Mouse (Mus musculus) embryonic fibroblast, embryonic 13.5 days (primary cell): ENCODE results near the gene Pdcd5. TPM values are rescaled to one million over a fixed set of nuclear protein-coding genes. Genes with fewer than 3 reads are reported as not detected.

Experiments used
- H3K27ac ChIP-seq: 2 replicates; pipeline ENCODE4 v1.5.1; 2012; ENCODE audit warnings: low read length, control low read depth, inconsistent platforms; ENCODE audit not compliant: insufficient read depth
- H3K4me1 ChIP-seq: 2 replicates; pipeline ENCODE4 v1.6.1; 2011; ENCODE audit warnings: low read length; ENCODE audit not compliant: control insufficient read depth, insufficient read depth
- H3K4me3 ChIP-seq: 2 replicates; pipeline ENCODE4 v1.5.1; 2011; ENCODE audit warnings: mild to moderate bottlenecking, control low read depth, low read length; ENCODE audit not compliant: insufficient read depth
- CTCF ChIP-seq: IDR thresholded peaks from 2 replicates; pipeline ENCODE4 v1.5.1; 2011; ENCODE audit warnings: mild to moderate bottlenecking, control low read depth, low read length, moderate library complexity, borderline replicate concordance; ENCODE audit not compliant: insufficient read depth
- POLR2A ChIP-seq: IDR thresholded peaks from 2 replicates; pipeline ENCODE4 v1.6.1; 2011; ENCODE audit warnings: low read depth, mild to moderate bottlenecking, control low read depth, low read length, moderate library complexity
- polyA plus RNA-seq: library from polyadenylated mRNA; stranded (reverse); fragments of >200 nt; gene quantifications from 2 replicates; pipeline ENCODE4 v1.2.4, GENCODE M21; 2011; ENCODE audit warnings: low read depth; ENCODE audit not compliant: missing spikeins, insufficient read length

Gene Pdcd5
- polyA plus RNA-seq, 1 experiment = 118 TPM

DNA sequence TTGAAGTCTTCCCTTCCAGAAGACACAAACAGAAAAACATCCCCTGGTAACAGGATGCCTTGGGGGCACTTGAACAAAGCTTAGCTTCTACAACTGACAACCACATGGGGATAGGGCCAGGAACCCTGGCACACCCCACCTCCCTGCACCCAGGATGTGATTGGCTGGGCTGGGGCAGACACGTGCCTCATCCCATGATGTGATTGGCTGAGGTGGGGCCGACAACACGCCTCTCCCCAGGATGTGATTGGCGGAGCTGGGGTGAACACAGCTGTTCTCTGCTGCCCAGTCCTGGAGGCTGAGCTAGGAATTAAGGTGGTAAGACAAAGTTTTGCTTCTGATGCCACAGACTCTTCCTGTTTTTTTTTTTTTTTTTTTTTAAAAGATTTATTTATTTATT, 31.7 kb upstream of the Pdcd5 start:
- no peak overlapping the region for H3K27ac ChIP-seq
- no peak overlapping the region for H3K4me3 ChIP-seq
- H3K4me1 ChIP-seq = no peaks in the 10 kb centered on the region
- no peak for TF ChIP-seq CTCF
- no peak for TF ChIP-seq POLR2A

DNA sequence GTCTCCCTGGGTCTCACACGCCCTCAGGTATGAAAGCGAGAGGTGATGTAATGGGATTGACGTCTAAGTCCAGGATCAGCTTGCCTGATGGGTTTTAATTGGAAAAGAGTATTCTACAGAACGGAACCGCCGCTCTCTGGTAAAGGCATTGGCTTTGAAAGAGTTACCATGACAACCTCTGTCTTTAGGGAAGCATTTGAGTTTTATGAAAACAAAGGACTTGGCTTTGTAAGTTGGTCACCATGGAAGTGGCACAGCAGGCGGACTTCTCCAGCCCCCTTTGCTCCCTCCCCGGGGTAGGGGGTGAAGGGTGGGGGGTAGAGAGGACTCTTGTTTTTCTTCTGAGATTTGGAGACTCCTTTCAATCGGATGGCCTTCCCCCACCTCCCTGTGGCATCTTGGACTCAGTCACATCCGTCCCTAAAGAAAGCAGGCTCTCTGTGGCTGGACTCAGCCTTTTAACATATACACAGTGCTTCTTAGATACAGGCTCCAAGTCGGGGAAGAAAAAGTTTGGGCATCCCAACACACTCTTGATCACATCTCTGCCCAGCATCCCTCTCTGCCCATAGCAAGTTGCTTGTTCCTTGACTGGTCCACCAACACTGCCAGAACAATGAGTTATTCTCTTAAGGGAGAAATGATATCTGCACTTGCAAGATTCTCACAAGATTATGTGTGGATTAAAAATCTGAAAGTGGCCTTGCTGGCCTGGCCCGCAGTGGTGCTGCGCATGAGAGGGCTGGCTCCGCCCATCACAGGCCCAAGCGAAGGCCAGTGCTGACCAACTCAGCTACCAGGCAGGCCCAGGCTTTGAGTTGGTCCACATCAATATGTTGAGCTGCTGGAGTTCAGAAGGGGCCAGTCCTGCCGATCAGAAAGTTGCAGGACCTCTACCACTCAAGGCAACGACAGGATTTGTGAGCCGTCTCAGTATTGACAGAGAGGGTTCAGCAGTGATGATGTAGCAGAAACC, 21.0 kb upstream of the Pdcd5 start:
- TF ChIP-seq POLR2A (no peak), CTCF (no peak)
- Histone ChIP-seq H3K4me3 (no peak overlapping the region), H3K4me1 (no peaks in the 10 kb centered on the region), H3K27ac (no peak overlapping the region)

DNA sequence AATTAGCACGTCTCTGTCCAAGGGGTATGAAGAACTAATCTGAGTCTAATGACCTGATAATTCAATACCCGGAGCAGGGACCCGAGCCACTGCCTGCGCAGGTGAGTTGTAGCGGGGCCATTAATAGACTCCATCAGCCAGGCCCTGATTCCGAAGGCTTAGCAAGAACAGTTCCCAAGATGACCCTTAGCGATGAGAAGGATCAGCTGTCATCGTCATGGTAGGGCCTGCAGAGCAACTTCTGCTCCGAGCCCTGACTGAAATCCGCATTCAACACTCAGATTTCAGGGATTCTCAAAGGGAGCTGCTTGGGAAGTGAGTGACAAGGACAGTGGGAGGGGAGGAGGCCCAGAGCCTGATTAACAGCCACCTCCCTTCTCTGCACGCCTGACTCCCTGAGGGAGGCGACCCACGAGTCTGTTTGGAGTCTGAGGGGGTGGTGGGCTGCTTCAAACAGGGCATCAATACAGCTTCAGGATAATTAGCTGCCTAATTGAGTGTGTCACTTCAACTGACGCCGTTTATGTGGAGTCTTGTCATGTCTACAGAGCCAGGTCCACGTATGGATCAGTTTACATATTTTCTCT, 16.6 kb upstream of the Pdcd5 start:
- no peak overlapping the region for H3K27ac ChIP-seq
- TF ChIP-seq POLR2A (no peak), CTCF (no peak)
- H3K4me3 ChIP-seq = no peak overlapping the region
- no peaks in the 10 kb centered on the region for H3K4me1 ChIP-seq

DNA sequence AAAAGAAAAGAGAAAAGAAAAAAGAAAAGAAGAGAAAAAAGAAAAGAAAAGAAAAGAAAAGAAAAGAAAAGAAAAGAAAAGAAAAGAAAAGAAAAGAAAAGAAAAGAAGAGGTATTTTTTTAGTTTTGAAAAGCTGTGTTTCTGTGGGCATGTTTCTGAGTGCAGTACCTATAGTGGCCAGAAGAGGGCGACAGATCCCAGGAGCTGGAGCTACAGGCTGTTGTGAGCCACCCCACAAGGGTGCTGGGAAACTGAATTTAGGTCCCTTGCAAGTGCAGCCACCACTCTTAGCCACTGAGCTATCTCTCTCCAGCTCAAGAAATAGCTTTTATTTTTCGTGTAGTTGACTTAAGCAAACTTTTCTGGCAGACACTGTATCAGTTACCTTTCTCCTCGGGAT, 11.9 kb upstream of the Pdcd5 start:
- TF ChIP-seq POLR2A = no peak
- TF ChIP-seq CTCF = peak; percentile 50; the same call in 1 of the 2 replicates
- no peaks in the 10 kb centered on the region for H3K4me1 ChIP-seq
- H3K4me3 ChIP-seq = no peak overlapping the region
- no peak overlapping the region for H3K27ac ChIP-seq

DNA sequence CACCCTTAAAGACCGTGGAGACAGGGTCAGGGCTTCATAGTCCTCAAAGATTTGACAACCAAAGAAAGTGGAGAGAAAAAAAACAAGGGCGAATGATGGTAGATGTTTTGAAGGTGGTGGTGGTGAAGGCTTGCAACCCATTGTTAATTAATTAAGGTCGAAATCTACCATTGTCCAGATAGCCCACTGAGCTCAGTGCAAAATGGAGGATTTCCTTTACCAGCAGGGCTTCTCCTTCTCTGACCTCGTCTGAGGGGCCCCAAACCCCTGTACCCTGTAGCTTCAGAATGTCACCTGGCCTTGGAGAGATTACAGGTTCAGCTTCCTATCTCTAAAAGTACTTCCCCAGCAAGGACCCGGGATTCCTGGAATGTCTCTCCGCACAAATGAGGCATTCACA, 10.5 kb upstream of the Pdcd5 start:
- TF ChIP-seq CTCF (no peak), POLR2A (no peak)
- Histone ChIP-seq H3K4me1 (no peaks in the 10 kb centered on the region), H3K4me3 (no peak overlapping the region), H3K27ac (no peak overlapping the region)

DNA sequence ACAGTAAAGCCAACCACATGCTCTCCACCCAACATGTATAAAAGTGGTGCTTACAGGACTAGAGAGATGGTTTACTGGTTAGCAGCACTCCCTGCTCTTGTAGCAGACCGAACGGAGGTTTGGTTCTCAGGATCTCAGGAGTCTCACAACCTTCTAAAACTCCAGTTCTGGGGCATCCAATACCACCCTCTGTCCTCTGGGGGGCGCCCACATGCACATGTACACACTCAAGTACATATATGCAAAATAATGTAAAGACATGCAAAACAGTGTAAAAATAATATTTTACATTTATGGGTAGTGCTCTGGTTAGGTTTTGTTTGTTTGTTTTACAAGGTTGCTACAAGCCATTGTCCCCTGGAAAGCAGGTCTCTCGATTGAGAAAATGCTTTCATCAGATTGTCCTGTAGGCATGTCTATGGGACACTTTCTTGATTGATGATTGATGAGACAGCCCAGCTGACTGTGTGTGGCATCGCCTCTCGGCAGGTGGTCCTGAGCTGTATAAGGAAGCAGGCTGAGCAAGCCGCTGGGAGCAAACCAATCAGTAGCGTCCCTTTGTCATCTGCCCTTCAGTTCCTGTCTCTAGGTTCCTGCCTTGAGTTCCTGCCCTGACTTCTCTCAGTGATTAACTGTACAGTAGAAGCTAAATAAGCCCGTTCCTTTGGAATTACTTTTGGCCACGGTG, 4.4 kb upstream of the Pdcd5 start:
- TF ChIP-seq CTCF = no peak
- no peak for TF ChIP-seq POLR2A
- Histone ChIP-seq H3K4me1 (no peaks in the 10 kb centered on the region), H3K27ac (no peak overlapping the region), H3K4me3 (no peak overlapping the region)

DNA sequence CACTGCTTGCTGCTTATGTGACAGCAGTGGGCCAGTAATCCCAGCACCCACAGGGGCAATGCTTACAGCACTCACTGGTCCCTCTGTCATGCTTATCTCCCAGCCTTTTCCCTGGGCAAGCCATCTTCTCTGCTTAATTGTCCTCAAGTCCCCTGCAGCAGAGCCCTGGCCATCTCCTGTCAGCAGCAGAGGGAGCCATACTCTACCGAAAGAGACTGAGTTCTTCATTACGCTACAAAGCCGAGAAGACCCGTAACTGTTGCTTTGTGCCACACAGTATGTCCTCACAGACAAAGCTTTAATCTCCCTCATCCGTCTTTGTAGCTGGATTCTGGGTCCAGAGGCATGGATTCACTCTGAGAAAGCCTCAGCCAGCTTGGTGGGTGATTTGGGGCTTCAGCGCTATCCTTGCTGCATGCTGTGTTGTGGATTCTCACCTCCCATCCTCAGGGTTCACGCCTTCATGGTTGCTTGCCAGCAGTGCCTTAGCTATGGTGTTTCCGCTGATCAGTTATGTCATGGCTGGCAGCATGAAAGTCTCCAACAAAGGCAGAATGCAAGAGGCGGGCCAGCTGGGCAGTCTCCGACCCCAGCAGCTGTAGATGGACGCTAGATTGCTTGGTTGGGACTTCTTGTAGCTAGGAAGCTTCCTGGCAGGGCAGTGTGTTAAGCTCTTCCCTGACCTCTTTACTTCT, 3.5 kb upstream of the Pdcd5 start:
- TF ChIP-seq CTCF (no peak), POLR2A (no peak)
- H3K4me1 ChIP-seq = no peaks in the 10 kb centered on the region
- no peak overlapping the region for H3K4me3 ChIP-seq
- H3K27ac ChIP-seq = no peak overlapping the region

DNA sequence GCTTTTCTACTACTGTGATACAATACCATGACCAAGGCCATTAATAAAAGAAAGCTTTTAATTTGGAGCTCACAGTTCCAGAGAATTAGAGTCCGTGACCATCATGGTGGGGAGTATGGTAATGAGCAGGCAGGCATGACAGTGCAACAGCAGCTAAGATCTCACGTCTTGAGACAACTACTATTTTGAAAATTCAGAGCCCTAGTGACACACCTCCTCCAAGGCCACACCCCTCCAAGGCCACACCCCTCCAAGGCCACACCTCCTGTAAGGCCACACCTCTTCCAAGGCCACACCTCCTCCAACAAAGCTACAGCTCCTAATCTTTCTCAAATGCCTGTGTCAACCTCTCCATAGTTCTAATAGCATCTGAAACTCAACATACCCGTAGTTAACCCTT, 1.8 kb upstream of the Pdcd5 start:
- Histone ChIP-seq H3K27ac (no peak overlapping the region), H3K4me3 (no peak overlapping the region), H3K4me1 (no peaks in the 10 kb centered on the region)
- TF ChIP-seq CTCF = no peak
- no peak for TF ChIP-seq POLR2A

DNA sequence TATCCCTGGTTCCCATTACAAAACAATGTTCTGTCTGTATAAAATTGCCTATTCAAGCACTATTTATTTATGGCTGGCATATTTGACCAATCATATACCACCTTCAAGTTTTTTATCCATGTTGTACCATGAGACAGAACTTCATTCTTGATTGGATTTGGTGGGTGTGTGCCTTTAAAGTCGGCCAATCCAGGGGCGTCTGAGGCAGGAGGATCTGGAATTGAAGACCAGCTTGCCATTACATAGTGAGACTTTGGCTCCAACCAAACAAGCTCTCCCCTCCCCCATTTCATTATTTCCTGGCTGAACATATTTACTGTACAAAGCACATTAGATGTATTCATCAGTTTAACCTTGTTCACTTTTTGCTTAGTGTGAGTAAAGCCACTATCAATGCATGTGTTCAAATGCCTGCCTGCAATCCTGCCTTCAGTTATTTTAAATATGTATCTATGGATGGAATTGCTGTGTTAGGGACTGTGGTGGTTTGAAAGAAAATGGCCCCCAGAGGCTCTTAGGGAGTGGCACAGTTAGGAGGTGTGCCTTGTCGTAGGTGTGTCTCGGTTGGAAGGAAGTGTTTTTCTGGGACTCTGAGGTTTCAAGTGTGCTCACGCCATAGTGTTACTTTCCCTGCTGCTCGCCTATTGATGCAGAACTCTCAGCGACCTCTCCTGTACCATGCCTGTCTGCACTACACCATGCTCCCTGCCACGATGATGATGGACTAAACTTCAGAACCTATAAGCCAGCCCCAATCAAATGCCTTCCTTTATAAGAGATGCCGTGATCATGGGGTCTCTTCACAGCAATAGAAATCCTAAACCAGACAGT, 1.1 kb upstream of the Pdcd5 start:
- TF ChIP-seq POLR2A = no peak
- TF ChIP-seq CTCF = no peak
- Histone ChIP-seq H3K4me1 (no peaks in the 10 kb centered on the region), H3K27ac (no peak overlapping the region), H3K4me3 (no peak overlapping the region)
